Mouse (Mus musculus): ENCODE measurements around the gene Zfp189.

Zfp189 gene

GRCm38 (mm10) chr4:49539665-49540064, 18.7 kb downstream of the Zfp189 start:
- no peak for DNase-seq

GRCm38 (mm10) chr4:49540966-49541365, 20.0 kb downstream of the Zfp189 start:
- no peak for DNase-seq

- no peak for DNase-seq
Observed at GRCm38 (mm10) chr4:49546026-49546425, 25.1 kb downstream of the Zfp189 start.

GRCm38 (mm10) chr4:49546873-49547543, 26.0 kb downstream of the Zfp189 start:
- peak; percentile 78 for DNase-seq

DNA sequence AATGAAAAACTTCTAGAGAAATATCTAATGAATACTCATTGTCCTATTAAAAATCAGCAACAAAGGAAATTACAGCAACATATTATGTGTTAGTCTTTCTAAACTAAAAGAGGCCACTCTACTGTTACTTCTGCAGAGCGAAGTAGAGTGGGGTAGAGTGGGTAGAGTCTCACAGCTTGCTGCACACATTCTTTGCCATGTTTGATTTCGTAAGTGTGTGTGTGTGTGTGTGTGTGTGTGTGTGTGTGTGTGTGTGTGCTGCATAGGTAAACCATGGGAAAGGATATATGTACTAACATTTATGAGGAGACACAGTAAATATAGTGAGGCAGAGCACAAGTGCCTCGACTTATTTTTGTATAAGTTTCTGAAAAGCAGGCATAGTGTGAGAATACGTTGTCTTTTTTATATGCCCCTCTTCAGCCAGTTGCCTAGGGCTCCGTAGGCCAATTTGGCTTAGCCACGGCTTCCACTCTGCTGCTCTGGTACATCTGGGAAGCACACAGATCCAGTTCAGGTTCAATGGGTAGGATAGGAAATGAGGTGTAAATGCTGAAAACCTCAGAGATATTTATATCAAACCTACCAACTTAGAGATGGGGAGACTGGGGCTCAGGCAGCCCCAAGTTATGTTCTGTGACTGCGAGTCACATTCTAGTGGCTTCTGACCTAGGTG, 26.7 kb downstream of the Zfp189 start:
- no peak for DNase-seq

DNA sequence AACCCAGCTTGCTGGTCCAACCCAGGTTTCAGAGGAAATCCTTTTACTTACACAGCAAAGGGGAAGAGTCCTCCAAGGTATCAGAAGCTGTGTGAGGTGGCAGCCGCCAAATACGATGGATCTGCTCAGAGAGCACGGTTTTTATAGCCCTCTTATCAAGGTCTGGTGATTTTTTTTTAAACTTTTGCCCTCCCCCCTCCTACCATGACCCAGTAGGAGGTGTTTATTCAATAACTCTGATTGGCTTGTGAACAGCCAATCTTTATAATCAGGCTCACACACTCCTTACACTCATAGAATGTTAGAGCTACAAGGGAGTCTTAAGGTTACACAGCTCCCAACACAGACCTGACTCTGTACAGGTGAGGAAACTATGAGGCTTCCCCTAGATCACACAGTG, 28.4 kb downstream of the Zfp189 start, which contains the start of gene Aldob:
Aldob (minus strand) TSS at position 164 of the 400 bp plus-strand sequence.
- peak; percentile 83 for DNase-seq

DNA sequence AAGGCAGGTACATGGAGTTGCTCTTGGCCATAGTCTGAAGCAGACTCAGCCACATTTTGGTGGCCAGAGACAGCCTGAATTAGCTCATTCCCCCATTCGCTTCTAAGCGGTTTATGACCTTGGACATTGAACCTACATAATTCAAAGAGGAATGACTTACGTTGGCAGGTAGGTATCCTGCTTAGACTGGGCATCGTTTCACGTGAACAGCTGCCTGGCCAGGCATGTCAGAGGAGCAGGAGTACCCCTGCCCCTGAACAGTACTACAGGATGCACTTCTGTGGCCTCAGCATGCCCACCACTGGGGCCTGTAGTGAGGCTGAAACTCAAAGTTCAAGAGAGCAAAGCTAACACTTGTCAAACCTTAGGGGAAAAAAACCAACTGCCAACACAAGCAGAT, 32.4 kb downstream of the Zfp189 start:
- DNase-seq = peak; percentile 87

DNA sequence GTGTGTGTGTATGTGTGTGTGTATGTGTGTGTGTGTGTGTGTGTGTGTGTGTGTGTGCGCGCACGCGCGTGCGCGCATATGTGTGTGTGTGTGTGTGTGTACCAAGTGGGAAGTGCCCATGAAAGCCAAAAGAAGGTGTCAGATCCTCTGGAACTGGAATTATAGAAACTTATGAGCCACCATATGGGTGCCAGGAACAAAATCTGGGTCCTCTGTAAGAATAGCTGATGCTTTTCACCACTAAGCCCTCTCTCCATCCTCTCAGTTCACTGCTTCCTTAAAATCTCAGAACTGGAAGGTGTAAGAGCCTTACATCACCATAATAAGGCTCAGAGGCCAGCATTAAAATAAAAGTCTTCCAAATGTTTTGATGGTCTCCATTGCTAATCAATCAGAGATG, 36.4 kb downstream of the Zfp189 start:
- DNase-seq = no peak

- DNase-seq = no peak
Observed at GRCm38 (mm10) chr4:49558181-49558580, 37.2 kb downstream of the Zfp189 start.

- DNase-seq = peak; percentile 98
Observed at GRCm38 (mm10) chr4:49559915-49560772, 39.2 kb downstream of the Zfp189 start.

DNA sequence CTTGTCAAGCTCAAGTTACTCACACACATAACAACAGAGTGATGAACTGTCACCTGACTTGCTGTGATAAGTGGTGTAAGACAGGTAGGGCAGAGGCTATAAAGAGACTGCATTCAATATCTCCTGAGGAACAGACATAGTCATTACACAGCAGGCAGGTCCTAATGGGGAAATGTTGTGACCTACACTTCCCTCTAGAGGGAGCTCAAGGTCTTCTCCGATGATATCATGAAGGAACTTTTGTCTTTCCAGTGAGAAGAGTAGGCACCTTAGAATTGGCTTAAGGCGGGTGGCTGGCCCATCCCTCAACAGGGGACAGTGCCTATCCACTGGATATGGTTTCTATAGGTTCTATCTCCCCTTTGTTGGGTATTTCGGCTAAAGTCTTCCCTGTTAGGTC, 46.6 kb downstream of the Zfp189 start:
- DNase-seq = peak; percentile 71

- no peak for DNase-seq
Observed at GRCm38 (mm10) chr4:49572194-49572593, 51.2 kb downstream of the Zfp189 start.
